Mouse (Mus musculus): ENCODE measurements at regions not wholly inside any gene's neighbourhood (a gene's known extent, or its start where the extent isn't known, plus 50 kb on each side); places are given as distances from the start of the nearest gene placed in this dataset.

DNA sequence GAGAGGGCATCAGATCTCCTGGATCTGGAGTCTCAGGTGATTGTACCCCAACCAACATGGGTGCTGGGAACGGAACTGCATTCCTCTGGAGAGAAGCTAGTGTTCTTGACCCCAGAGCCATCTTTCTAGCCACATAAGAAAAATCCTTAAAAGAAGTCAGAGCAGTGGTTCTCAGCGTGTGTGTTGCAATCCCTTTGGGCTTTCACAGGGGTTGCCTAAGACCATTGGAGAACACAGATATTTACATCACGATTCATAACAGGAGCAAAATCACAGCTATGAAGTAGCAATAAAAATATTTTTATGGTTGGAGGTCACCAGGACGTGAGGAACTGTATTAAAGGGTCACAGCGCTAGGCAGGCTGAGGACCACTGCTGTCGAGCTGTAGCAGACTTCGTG, 60.7 kb upstream of the Vangl1 start:
- no peak for ATAC-seq (ENCODE audit: low read depth)
- Histone ChIP-seq H3K4me1 (replicated peaks) (no peaks in the 10 kb centered on the region), H3K4me2 (no peak overlapping the region), H3K9me3 (replicated peaks) (no peaks in the 10 kb centered on the region), H3K9ac (no peak overlapping the region), H3K27me3 (no peaks in the 10 kb centered on the region), H3K27ac (no peak overlapping the region), H3K36me3 (no peaks in the 10 kb centered on the region), H3K4me3 (replicated peaks) (no peak overlapping the region)
- 61% methylated on average over 7 of the region's 7 CpGs for WGBS (ENCODE audit: insufficient replicate concordance)
- no peak for DNase-seq

DNA sequence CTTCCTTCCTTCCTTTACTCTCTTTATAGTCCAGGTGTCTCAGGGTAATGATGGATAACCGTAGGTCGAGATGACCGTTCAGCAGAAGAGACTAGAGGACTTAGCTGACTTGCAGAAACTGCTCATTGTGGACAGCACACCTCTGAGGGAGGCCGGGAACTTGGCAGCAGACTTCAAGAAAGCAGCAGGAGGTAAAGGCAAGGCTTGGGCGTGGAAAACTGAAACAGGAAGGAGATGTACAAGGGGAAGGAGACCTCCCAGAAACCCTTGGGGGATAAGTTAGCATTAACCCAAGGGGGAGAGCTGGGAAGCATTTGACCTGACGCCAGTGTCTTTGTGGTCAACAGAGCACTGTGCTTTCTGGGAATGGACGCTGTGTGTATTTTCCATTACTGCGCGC, 58.8 kb upstream of the Vangl1 start:
- ATAC-seq (ENCODE audit: low read depth), result no peak
- 50% methylated on average over 9 of the region's 9 CpGs for WGBS (ENCODE audit: insufficient replicate concordance)

DNA sequence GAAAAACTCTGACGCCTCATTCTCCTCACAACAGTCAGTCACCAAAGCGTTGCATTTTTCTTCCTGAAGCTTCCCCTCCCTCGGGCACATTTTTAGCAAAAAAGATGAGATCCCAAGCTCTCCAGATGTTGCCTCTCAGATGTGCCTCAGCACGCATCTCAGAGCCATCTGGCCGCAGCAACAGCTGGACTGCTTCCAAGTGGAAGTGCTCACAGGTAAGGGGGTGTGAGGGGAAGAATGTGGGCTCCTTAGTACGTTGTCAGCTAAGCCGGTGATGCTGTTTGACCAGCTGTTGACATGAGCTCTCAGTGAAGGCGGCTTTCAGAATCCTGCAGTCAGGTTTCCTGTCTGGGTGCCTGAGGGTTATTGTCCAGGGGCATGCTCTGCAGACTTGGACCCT, 58.2 kb upstream of the Vangl1 start:
- Histone ChIP-seq H3K4me3 (replicated peaks) (no peak overlapping the region), H3K9ac (no peak overlapping the region), H3K4me1 (replicated peaks) (no peaks in the 10 kb centered on the region), H3K4me2 (no peak overlapping the region), H3K9me3 (replicated peaks) (no peaks in the 10 kb centered on the region), H3K27me3 (no peaks in the 10 kb centered on the region), H3K27ac (no peak overlapping the region), H3K36me3 (no peaks in the 10 kb centered on the region)
- 47% methylated on average over 8 of the region's 8 CpGs for WGBS (ENCODE audit: insufficient replicate concordance)
- no peak for DNase-seq
- no peak for ATAC-seq (ENCODE audit: low read depth)

More for the DNA sequence above, 58.8 kb upstream of the Vangl1 start:
- H3K27ac ChIP-seq, result no peak overlapping the region
- no peaks in the 10 kb centered on the region for H3K36me3 ChIP-seq
- no peak overlapping the region for H3K4me3 ChIP-seq (replicated peaks)
- DNase-seq, result no peak
- H3K4me1 ChIP-seq (replicated peaks), result no peaks in the 10 kb centered on the region
- no peaks in the 10 kb centered on the region for H3K9me3 ChIP-seq (replicated peaks)
- H3K9ac ChIP-seq, result no peak overlapping the region
- H3K27me3 ChIP-seq, result no peaks in the 10 kb centered on the region
- no peak overlapping the region for H3K4me2 ChIP-seq

DNA sequence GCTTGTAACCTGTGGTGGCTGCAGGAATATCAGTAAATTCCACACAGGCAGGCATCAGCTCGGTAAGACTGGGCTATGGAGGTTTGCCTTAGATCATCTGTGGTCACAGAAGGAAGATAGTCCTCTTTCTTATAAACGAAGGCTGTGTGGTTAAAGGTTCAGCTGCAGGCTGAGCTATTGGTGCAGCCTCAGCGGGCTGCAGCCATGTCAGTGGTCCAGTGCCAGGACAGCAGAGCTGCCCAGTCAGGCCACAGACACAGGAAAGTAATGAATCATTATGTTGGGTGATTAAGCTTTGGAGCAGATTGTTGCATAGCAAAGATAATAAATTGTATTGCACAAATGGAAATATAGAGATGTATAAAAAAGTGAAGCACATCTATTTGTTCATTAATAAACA, 57.0 kb upstream of the Vangl1 start:
- Histone ChIP-seq H3K9me3 (replicated peaks) (no peaks in the 10 kb centered on the region), H3K4me2 (no peak overlapping the region), H3K9ac (no peak overlapping the region), H3K36me3 (no peaks in the 10 kb centered on the region), H3K4me3 (replicated peaks) (no peak overlapping the region), H3K4me1 (replicated peaks) (no peaks in the 10 kb centered on the region), H3K27ac (no peak overlapping the region), H3K27me3 (no peaks in the 10 kb centered on the region)
- DNase-seq (no peak), ATAC-seq (ENCODE audit: low read depth) (no peak)
- 22% methylated on average over 3 of the region's 3 CpGs for WGBS (ENCODE audit: insufficient replicate concordance)

All from liver, embryonic 13.5 days (tissue).